Mouse (Mus musculus): Measurements from ENCODE around the gene Iqcj. TPM values are rescaled to one million over a fixed set of nuclear protein-coding genes. Genes with fewer than 3 reads are reported as not detected.

Gene Iqcj
- total RNA-seq (2014; rRNA removed) (0.26 and 0.32 TPM in 2 replicates), polyA plus RNA-seq (2015; fragmentation: Nextera tagmentation; extraction: Ambion mirVana) (0.34 and 0.47 TPM in 2 replicates)

DNA sequence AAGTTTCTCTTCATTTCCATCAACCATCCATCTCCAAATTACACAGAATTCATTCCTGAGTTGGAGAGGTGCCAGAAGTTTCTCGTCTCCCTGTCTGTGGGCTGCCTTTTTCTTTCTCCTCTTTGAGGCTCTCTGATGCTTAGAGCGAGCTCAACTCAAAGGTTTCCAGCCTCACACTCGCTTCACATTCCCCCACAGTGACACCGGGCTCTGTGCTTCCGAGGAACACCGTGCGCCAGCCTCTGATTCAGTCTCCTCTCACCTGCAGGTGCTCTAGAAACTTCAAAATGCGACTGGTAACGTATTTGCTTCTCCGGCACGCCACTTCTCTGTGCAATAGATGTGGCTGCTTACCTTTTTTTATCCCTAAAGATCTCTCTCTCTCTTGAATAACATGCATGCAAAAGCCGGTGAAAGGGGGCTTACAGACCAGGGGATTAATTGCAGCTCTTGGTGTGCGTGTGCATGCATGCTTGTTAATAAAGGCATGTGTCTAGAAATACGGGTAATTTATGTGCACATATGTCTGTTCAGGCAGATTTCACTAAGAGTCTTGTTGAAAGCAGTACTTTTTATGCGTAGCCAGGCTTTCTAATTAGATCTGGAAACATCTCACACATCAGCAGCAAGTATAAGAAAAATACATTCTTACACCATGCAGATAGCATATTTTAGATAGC is at the start of gene Iqcj, which contains the start of gene Iqschfp:
TSS of gene Iqcj (plus strand) at position 195 of the 680 bp plus-strand sequence.
TSS of gene Iqschfp (plus strand) at position 207 of the 680 bp plus-strand sequence.
- Histone ChIP-seq H3K4me3 (ENCODE audit: low read length) (peak within 1 kb of the TSS; percentile 29), H3K27me3 (ENCODE audit: insufficient read depth, low read length) (no peaks in the 10 kb centered on the region), H3K9me3 (ENCODE audit: low read length) (no peaks in the 10 kb centered on the region), H3K9ac (replicated peaks; ENCODE audit: low read length) (peak within 1 kb of the TSS; percentile 39), H3K36me3 (ENCODE audit: insufficient read depth, low read length) (no peaks in the 10 kb centered on the region), H3K4me1 (ENCODE audit: insufficient read depth, low read length) (no peaks in the 10 kb centered on the region), H3K4me2 (ENCODE audit: low read depth, low read length) (peak within 1 kb of the TSS; percentile 48), H3K27ac (peak within 1 kb of the TSS; percentile 27; the same call in 1 of the 2 replicates)
- peak; percentile 32 for ATAC-seq
- no peak for TF ChIP-seq CTCF (IDR thresholded peaks at IDR 0.05; ENCODE audit: low read depth)
- WGBS, result 31% methylated on average over 15 of the region's 15 CpGs
- DNase-seq (ENCODE audit: low spot score), result peak; percentile 47

DNA sequence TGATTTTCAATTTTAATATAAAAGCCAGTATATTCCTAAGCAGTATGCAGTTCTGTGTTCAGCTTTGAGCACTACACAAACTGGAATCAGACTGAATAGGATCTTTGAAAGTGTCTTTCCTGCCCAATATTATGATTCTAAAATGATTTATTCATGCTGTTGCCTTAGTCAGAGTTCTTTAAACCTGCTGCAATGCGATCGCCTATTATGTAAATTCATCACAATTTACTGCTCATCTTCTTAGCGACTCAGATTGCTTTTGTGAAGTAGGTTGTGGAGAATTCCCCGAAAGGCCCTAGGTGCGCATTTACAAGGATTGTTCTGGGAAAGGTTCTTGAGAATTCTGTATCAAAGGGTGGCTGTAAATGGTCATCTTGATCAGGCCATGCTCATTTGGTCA is 39.6 kb upstream of the Iqcj start:
- Histone ChIP-seq H3K9ac (replicated peaks; ENCODE audit: low read length) (no peak overlapping the region), H3K27ac (no peak overlapping the region), H3K27me3 (ENCODE audit: insufficient read depth, low read length) (no peaks in the 10 kb centered on the region), H3K4me2 (ENCODE audit: low read depth, low read length) (no peak overlapping the region), H3K9me3 (ENCODE audit: low read length) (no peaks in the 10 kb centered on the region), H3K36me3 (ENCODE audit: insufficient read depth, low read length) (no peaks in the 10 kb centered on the region), H3K4me1 (ENCODE audit: insufficient read depth, low read length) (no peaks in the 10 kb centered on the region), H3K4me3 (ENCODE audit: low read length) (no peak overlapping the region)
- no peak for ATAC-seq
- no peak for TF ChIP-seq CTCF (IDR thresholded peaks at IDR 0.05; ENCODE audit: low read depth)
- DNase-seq (ENCODE audit: low spot score), result no peak
- 80% methylated on average over 5 of the region's 5 CpGs for WGBS

DNA sequence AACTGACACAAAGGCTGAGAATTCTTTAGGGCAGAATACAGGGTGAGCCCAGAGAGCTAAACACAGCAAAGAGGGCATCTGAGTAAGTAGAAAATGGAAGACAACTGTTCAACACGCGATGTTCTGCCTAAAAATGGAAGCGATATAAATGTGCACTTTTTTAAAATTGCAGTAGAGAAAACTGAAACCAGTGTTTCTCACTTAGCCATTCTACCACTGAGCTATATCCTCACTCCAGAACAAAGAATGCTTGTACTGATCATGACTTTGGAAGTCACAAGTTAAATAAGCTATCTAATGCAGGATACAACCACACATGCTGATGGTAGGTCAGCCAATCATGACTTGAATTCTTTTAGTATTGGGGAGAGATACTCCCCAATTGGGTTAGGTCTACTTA is 30.5 kb upstream of the Iqcj start:
- WGBS, result 88% methylated on average over 3 of the region's 3 CpGs

DNA sequence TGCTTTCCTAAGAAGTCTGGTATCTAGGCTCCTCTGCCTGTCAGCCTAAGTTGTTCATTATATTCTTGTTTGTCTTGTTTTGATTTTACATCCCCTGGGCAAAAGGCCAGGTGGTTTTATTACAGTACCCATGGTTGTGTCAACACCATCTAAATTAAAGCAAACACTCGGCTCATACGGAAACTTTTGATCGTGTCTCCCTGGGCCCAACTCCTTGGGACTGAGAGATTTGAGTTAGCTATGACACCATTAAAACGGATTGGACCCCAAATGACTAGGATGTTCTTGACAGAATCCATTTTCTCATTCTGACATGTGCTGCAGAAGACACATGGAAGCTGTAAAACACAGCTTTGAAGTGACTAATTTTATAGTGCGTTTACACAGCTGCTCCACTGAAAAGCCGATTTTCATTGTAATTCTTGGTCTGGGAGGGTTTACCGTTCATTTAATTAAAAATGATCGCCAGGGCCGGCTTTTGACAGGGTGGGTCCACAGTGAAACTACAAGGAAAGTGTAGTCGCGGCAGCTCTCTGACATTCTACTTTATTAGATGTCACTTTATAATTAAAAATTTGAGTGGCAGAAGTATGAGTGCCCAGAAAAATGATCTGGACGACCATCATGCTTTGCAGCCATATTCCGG is 24.5 kb upstream of the Iqcj start:
- ATAC-seq (no peak), DNase-seq (ENCODE audit: low spot score) (peak; percentile 17)
- Histone ChIP-seq H3K4me1 (ENCODE audit: insufficient read depth, low read length) (no peaks in the 10 kb centered on the region), H3K4me3 (ENCODE audit: low read length) (no peak overlapping the region), H3K4me2 (ENCODE audit: low read depth, low read length) (no peak overlapping the region), H3K27me3 (ENCODE audit: insufficient read depth, low read length) (no peaks in the 10 kb centered on the region), H3K9ac (replicated peaks; ENCODE audit: low read length) (no peak overlapping the region), H3K36me3 (ENCODE audit: insufficient read depth, low read length) (no peaks in the 10 kb centered on the region), H3K9me3 (ENCODE audit: low read length) (no peaks in the 10 kb centered on the region), H3K27ac (no peak overlapping the region)
- 48% methylated on average over 13 of the region's 13 CpGs for WGBS
- no peak for TF ChIP-seq CTCF (IDR thresholded peaks at IDR 0.05; ENCODE audit: low read depth)

More for the DNA sequence above, 30.5 kb upstream of the Iqcj start:
- Histone ChIP-seq H3K9ac (replicated peaks; ENCODE audit: low read length) (no peak overlapping the region), H3K4me1 (ENCODE audit: insufficient read depth, low read length) (no peaks in the 10 kb centered on the region), H3K4me3 (ENCODE audit: low read length) (no peak overlapping the region), H3K27me3 (ENCODE audit: insufficient read depth, low read length) (no peaks in the 10 kb centered on the region), H3K9me3 (ENCODE audit: low read length) (no peaks in the 10 kb centered on the region), H3K4me2 (ENCODE audit: low read depth, low read length) (no peak overlapping the region), H3K36me3 (ENCODE audit: insufficient read depth, low read length) (no peaks in the 10 kb centered on the region), H3K27ac (no peak overlapping the region)
- ATAC-seq, result no peak
- TF ChIP-seq CTCF (IDR thresholded peaks at IDR 0.05; ENCODE audit: low read depth), result no peak
- DNase-seq (ENCODE audit: low spot score), result no peak

DNA sequence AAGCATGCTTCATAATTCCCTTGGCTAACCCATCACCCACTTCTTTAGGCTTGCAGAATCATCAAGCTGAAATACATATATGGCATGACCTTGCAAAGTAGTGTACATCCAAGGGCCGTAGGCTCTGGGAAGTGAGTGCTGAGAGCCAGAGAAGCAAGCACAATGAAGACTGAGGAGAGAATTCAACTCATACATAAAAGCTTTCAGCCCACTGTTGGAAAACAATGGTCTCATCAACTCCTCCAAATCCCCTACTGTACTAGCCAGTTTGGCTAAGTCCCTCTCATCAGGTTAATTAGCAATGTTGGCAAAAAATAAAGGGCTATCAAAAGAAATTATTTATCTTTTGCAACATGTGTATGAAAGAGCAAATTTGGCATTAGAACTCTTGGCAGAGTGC is 22.6 kb upstream of the Iqcj start:
- 44% methylated on average over 1 of the region's 1 CpGs for WGBS
- no peaks in the 10 kb centered on the region for H3K27me3 ChIP-seq (ENCODE audit: insufficient read depth, low read length)
- H3K36me3 ChIP-seq (ENCODE audit: insufficient read depth, low read length), result no peaks in the 10 kb centered on the region
- no peak overlapping the region for H3K4me3 ChIP-seq (ENCODE audit: low read length)
- no peak overlapping the region for H3K27ac ChIP-seq
- H3K9me3 ChIP-seq (ENCODE audit: low read length), result no peaks in the 10 kb centered on the region
- no peak for ATAC-seq
- DNase-seq (ENCODE audit: low spot score), result no peak
- H3K9ac ChIP-seq (replicated peaks; ENCODE audit: low read length), result no peak overlapping the region
- no peak for TF ChIP-seq CTCF (IDR thresholded peaks at IDR 0.05; ENCODE audit: low read depth)
- no peaks in the 10 kb centered on the region for H3K4me1 ChIP-seq (ENCODE audit: insufficient read depth, low read length)
- no peak overlapping the region for H3K4me2 ChIP-seq (ENCODE audit: low read depth, low read length)

DNA sequence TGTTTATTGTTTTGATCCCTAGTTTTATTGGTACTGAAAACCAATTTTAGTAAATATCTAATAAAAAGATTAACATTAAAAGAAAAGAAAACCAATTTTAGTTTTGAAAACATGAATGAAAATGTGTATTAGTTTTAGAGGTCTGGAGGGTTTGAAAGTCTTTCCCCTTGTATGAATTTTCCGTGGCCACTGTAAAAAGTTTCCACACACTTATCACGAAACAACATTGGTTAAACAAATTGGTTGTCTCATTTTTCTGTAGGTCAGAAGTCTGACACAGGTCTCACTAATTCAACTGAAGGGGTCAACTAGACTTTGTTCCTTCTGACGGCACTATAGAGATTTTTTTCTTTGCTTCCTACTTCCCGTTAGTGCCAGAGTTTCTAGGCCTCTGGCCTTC is 14.8 kb upstream of the Iqcj start:
- DNase-seq (ENCODE audit: low spot score) (no peak), ATAC-seq (no peak)
- Histone ChIP-seq H3K4me3 (ENCODE audit: low read length) (no peak overlapping the region), H3K36me3 (ENCODE audit: insufficient read depth, low read length) (no peaks in the 10 kb centered on the region), H3K4me2 (ENCODE audit: low read depth, low read length) (no peak overlapping the region), H3K27me3 (ENCODE audit: insufficient read depth, low read length) (no peaks in the 10 kb centered on the region), H3K9me3 (ENCODE audit: low read length) (no peaks in the 10 kb centered on the region), H3K27ac (no peak overlapping the region), H3K4me1 (ENCODE audit: insufficient read depth, low read length) (no peaks in the 10 kb centered on the region), H3K9ac (replicated peaks; ENCODE audit: low read length) (no peak overlapping the region)
- 81% methylated on average over 4 of the region's 4 CpGs for WGBS
- no peak for TF ChIP-seq CTCF (IDR thresholded peaks at IDR 0.05; ENCODE audit: low read depth)

DNA sequence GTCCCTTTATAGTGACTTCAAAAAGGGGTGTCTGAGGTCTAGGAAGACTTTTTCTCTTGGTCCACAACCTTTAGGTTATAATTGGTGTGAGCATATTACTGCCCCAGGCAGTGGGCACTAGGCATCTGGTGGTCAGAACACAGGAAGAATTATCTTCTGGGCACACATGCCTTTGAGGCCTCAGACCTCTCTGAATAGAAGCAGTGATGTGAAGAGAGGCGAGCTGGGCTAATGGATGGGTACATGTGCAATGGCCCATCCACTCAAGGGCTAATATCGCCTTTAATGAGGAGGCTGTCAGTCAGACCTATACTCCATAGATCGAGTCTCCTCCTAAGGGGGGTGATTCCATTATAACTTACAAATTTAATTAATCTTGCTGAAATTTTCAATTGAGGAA is 7.7 kb upstream of the Iqcj start:
- no peak for TF ChIP-seq CTCF (IDR thresholded peaks at IDR 0.05; ENCODE audit: low read depth)
- Histone ChIP-seq H3K27ac (no peak overlapping the region), H3K4me3 (ENCODE audit: low read length) (no peak overlapping the region), H3K9me3 (ENCODE audit: low read length) (no peaks in the 10 kb centered on the region), H3K36me3 (ENCODE audit: insufficient read depth, low read length) (no peaks in the 10 kb centered on the region), H3K4me1 (ENCODE audit: insufficient read depth, low read length) (no peaks in the 10 kb centered on the region), H3K9ac (replicated peaks; ENCODE audit: low read length) (no peak overlapping the region), H3K27me3 (ENCODE audit: insufficient read depth, low read length) (no peaks in the 10 kb centered on the region), H3K4me2 (ENCODE audit: low read depth, low read length) (no peak overlapping the region)
- ATAC-seq (no peak), DNase-seq (ENCODE audit: low spot score) (no peak)
- 49% methylated on average over 3 of the region's 3 CpGs for WGBS
